Mouse (Mus musculus) forebrain, postnatal 0 days (tissue): ENCODE results near the gene Pcdh19. TPM values are rescaled to one million over a fixed set of nuclear protein-coding genes. Genes with fewer than 3 reads are reported as not detected.

Source experiments
- ATAC-seq: fragments of 200-750 bp; cut with Nextera tagmentation; 2 replicates; pipeline ENCODE4 v1.8.0; 2017; ENCODE audit warnings: mild to moderate bottlenecking, moderate library complexity
- DNase-seq: peaks from one replicate; pipeline ENCODE4 v3.0.0-alpha.2; 2015
- H3K27ac ChIP-seq: fragments of 300-500 bp; sonication (generic); 2 replicates; pipeline ENCODE4 v1.5.1; 2014; ENCODE audit warnings: low read depth, mild to moderate bottlenecking, antibody characterized with exemption, low read length, moderate library complexity, mixed read lengths
- H3K27me3 ChIP-seq: fragments of 300-500 bp; sonication (generic); 2 replicates; pipeline ENCODE4 v1.6.1; 2014; ENCODE audit warnings: mild to moderate bottlenecking, low read length, mixed read lengths; ENCODE audit not compliant: insufficient read depth
- H3K36me3 ChIP-seq: fragments of 300-500 bp; sonication (generic); 2 replicates; pipeline ENCODE4 v1.6.1; 2014; ENCODE audit warnings: mild to moderate bottlenecking, moderate library complexity; ENCODE audit not compliant: insufficient read depth
- H3K4me1 ChIP-seq: fragments of 300-500 bp; sonication (generic); 2 replicates; pipeline ENCODE4 v1.6.1; 2014; ENCODE audit warnings: antibody characterized with exemption; ENCODE audit not compliant: insufficient read depth
- H3K4me2 ChIP-seq: fragments of 300-500 bp; sonication (generic); 2 replicates; pipeline ENCODE4 v1.6.1; 2014; ENCODE audit warnings: low read depth, mild to moderate bottlenecking, moderate library complexity
- H3K4me3 ChIP-seq: fragments of 300-500 bp; sonication (generic); 2 replicates; pipeline ENCODE4 v1.5.1; 2014; ENCODE audit warnings: low read depth, low read length, mixed read lengths
- H3K9ac ChIP-seq: fragments of 300-500 bp; sonication (generic); 2 replicates; pipeline ENCODE4 v1.6.1; 2014; ENCODE audit warnings: mild to moderate bottlenecking
- H3K9me3 ChIP-seq: fragments of 300-500 bp; sonication (generic); 2 replicates; pipeline ENCODE4 v1.6.1; 2016; ENCODE audit warnings: low read length
- CTCF ChIP-seq: sonication (generic); IDR thresholded peaks from 2 replicates; pipeline ENCODE4 v1.5.1; 2016; ENCODE audit warnings: antibody characterized with exemption, control low read depth, low read depth
- WGBS: fragments of 180-500 bp; shearing (Covaris S2); extraction: QIAGEN DNeasy Blood & Tissue Kit; methylation state at CpG from one replicate; pipeline ENCODE4 v1.1.7; 2014; 5-methylcytosine and 5-hydroxymethylcytosine counted together
- polyA plus RNA-seq: library from polyadenylated mRNA; unstranded; fragments of >200 nt; fragmentation: Nextera tagmentation; extraction: Ambion mirVana; gene quantifications from 2 replicates; pipeline ENCODE4 v1.2.1, GENCODE M21; 2015
- total RNA-seq: library from RNA; depleted of rRNA; stranded (reverse); fragments of >200 nt; gene quantifications from 2 replicates; pipeline ENCODE4 v1.2.3, GENCODE M21; 2014

Gene Pcdh19
- total and polyA plus RNA-seq, 2 experiments from 2014 or later: 23.6 to 67.1 TPM

DNA sequence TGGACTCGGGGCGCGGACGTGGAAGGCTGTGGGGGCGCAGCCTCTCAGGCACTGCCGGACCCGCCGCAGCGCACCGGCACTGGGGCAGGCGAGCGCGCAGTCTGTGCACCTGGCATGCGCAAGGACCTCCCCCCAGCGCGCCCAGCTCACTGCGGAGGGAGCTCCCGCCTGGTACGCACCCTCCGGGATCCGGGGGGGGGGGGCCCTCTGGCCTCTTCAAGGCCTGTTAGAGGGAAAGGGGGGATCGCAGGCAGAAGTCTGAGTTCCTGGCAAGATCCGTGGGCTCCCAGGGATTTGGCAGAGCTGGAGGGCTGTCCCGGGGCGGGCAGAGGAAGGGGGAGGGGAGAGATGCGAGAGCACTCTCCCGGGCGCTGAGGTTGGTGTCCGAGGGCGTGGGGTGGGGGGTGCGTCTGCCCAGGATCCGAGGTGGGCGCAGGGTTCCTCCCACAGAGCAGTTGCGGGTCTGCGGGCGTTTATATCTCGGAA lies 1.1 kb downstream of the Pcdh19 start:
- H3K9me3 ChIP-seq: no peaks in the 10 kb centered on the region
- H3K9ac ChIP-seq: peak overlapping the region; percentile 56
- no peaks in the 10 kb centered on the region for H3K27me3 ChIP-seq
- ATAC-seq (no peak), DNase-seq (peak; percentile 22)
- H3K36me3 ChIP-seq: no peaks in the 10 kb centered on the region
- peak overlapping the region; percentile 72; the same call in 1 of the 2 replicates for H3K27ac ChIP-seq
- peak overlapping the region; percentile 67 for H3K4me2 ChIP-seq
- peak overlapping the region; percentile 50 for H3K4me3 ChIP-seq
- WGBS: 28% methylated on average over 35 of the region's 37 CpGs
- TF ChIP-seq CTCF: no peak
- H3K4me1 ChIP-seq: no peaks in the 10 kb centered on the region

DNA sequence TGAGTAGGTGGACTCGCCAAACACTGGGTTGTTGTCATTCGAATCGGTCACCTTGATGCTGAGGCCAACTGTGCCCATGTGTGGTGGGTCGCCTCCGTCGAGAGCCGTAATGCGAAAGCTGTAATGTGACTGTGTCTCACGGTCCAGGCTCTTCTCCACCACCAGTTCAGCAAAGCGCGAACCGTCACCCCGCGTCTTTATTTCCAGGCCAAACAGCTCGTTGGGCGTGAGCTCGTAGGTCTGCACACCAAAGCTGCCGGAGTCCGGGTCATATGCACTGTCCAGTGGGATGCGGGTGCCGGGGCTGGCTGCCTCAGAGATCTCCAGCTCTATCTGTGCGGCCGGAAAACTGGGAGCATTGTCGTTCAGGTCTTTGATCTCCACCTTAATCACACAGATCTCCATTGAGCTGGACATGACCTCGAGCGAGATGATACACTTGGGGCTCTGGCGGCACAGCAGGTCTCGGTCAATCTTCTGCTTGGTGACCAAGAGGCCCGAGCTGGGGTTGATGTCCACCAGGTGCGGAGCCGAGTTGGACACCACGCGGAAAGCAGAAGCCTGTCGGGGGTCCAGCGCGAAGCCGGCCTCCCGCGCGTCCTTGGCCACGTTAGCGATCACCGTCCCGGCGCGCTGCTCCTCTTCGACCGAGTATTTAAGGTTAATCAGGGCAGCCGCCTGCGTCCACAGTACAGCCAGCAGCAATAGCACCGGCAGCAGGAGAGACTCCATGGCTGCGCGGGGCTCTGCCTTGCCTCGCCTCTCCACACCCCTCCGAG lies 2.1 kb downstream of the Pcdh19 start:
- Histone ChIP-seq H3K4me3 (peak overlapping the region; percentile 50), H3K27ac (no peak overlapping the region), H3K4me1 (no peaks in the 10 kb centered on the region), H3K9ac (peak overlapping the region; percentile 56), H3K9me3 (no peaks in the 10 kb centered on the region), H3K27me3 (no peaks in the 10 kb centered on the region), H3K4me2 (peak overlapping the region; percentile 67), H3K36me3 (no peaks in the 10 kb centered on the region)
- WGBS: 29% methylated on average over 55 of the region's 55 CpGs
- no peak for TF ChIP-seq CTCF
- no peak for DNase-seq
- no peak; the same call in 1 of the 2 replicates for ATAC-seq

DNA sequence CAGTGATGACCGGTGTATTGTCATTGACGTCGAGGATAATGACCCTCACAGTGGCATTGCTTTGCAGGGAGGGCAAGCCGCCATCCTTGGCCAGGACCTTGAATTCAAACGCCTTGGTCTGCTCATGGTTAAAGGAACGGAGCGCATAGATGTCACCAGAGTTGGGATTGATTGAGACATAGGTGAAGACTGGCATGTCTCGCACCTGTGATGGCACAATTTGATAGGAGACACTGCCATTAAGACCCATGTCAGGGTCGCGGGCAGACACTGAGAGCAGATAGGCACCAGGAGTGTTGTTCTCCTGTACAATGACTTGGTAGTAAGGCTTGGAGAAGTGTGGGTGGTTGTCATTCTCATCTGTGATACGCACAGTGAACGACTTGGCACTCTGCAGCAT lies 3.2 kb downstream of the Pcdh19 start:
- peak overlapping the region; percentile 50 for H3K4me3 ChIP-seq
- 40% methylated on average over 12 of the region's 12 CpGs for WGBS
- peak overlapping the region; percentile 25; the same call in 1 of the 2 replicates for H3K9ac ChIP-seq
- DNase-seq: no peak
- no peaks in the 10 kb centered on the region for H3K27me3 ChIP-seq
- H3K9me3 ChIP-seq: no peaks in the 10 kb centered on the region
- H3K4me1 ChIP-seq: no peaks in the 10 kb centered on the region
- no peaks in the 10 kb centered on the region for H3K36me3 ChIP-seq
- peak overlapping the region; percentile 67 for H3K4me2 ChIP-seq
- no peak for ATAC-seq
- no peak for TF ChIP-seq CTCF
- H3K27ac ChIP-seq: no peak overlapping the region

DNA sequence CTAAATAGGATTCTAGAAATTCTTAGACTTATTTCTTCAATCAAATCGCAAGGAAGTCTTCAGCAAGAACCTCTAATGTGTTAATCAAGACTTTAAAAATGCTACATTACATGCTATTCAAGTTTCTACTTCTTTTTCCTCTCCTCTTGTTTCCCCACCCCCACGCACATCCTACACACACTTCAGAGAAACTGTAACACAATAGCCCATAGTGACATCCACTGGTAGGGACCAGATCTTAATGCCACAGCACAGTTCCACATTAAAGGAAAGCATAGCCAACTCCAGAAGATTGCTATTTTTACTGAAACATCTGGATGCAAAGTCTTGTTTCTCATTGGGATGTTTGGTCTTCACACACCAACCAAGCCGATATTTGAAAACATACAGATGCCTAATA lies 4.8 kb downstream of the Pcdh19 start:
- peak; percentile 14; the same call in 1 of the 2 replicates for TF ChIP-seq CTCF
- peak overlapping the region; percentile 50 for H3K4me3 ChIP-seq
- DNase-seq (no peak), ATAC-seq (no peak)
- H3K4me1 ChIP-seq: no peaks in the 10 kb centered on the region
- H3K9ac ChIP-seq: no peak overlapping the region
- no peak overlapping the region for H3K27ac ChIP-seq
- H3K27me3 ChIP-seq: no peaks in the 10 kb centered on the region
- H3K9me3 ChIP-seq: no peaks in the 10 kb centered on the region
- 36% methylated on average over 3 of the region's 3 CpGs for WGBS
- H3K4me2 ChIP-seq: peak overlapping the region; percentile 67
- no peaks in the 10 kb centered on the region for H3K36me3 ChIP-seq

DNA sequence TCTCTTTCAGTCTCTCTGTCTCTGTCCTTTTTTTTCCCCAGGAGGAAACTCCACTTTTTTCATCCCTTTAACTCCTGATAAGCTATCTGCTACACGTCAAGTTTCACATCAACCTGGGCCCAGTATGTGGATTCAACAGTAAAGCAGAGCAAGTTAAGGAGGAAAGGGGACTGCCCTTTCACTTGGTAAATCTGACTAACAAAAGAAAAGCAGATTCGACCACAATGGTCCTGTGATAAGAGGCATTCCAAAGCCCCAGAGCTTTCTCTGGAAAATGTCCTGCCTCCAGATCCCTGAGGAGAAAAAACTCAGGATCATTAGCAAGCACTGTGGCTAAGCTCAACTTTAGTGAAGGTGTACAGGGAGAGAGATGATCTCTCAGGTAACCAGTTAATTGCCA lies 13.7 kb downstream of the Pcdh19 start:
- H3K4me1 ChIP-seq: no peaks in the 10 kb centered on the region
- H3K27me3 ChIP-seq: no peaks in the 10 kb centered on the region
- WGBS: 24% methylated on average over 2 of the region's 2 CpGs
- H3K4me2 ChIP-seq: no peak overlapping the region
- no peak for DNase-seq
- ATAC-seq: no peak
- TF ChIP-seq CTCF: no peak
- H3K4me3 ChIP-seq: no peak overlapping the region
- H3K36me3 ChIP-seq: no peaks in the 10 kb centered on the region
- no peak overlapping the region for H3K27ac ChIP-seq
- H3K9ac ChIP-seq: no peak overlapping the region
- H3K9me3 ChIP-seq: no peaks in the 10 kb centered on the region

DNA sequence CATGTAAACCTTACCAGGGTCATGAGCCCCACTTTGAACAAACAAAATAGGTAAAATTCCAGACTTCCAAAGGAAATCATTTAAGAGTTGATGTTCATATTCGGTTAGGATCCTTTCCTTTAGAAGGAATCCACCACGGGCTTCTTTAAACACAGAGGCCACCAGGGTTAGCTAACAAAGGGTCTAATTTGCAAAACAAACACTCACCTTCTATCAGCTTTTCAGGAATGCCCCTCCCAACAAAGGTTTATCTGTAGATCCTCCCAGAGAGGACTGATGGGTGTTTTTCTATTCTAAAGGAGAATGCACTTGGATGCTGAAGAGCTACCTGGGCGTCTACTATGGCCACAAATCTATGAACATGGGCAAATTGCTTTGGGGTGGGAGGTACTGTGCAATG lies 15.0 kb downstream of the Pcdh19 start:
- Histone ChIP-seq H3K4me2 (no peak overlapping the region), H3K9ac (no peak overlapping the region), H3K4me1 (no peaks in the 10 kb centered on the region), H3K9me3 (no peaks in the 10 kb centered on the region), H3K4me3 (no peak overlapping the region), H3K27ac (no peak overlapping the region), H3K36me3 (no peaks in the 10 kb centered on the region), H3K27me3 (no peaks in the 10 kb centered on the region)
- TF ChIP-seq CTCF: no peak
- WGBS: 49% methylated on average over 3 of the region's 3 CpGs
- ATAC-seq (no peak), DNase-seq (no peak)

DNA sequence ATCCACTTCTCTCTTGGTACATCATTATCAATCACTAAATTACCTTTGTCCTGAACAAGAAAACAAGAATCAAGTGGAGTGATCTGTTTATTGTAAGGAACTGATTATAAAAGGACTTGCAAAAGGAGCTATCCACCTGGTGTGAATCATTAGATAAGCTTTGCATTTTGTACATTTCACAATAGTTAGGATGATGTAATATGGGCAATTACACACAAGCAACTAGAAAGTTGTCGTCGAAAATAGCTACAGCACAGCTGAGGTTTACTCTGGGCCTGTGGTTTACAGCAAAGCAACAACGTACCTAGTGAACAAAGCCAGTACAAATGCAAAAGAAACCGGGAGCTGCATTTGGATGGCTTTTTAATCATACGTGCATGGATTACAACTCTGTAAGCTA lies 28.7 kb downstream of the Pcdh19 start:
- Histone ChIP-seq H3K4me3 (no peak overlapping the region), H3K9ac (no peak overlapping the region), H3K4me2 (no peak overlapping the region), H3K9me3 (no peaks in the 10 kb centered on the region), H3K27me3 (no peaks in the 10 kb centered on the region), H3K4me1 (no peaks in the 10 kb centered on the region), H3K36me3 (no peaks in the 10 kb centered on the region), H3K27ac (no peak overlapping the region)
- 41% methylated on average over 5 of the region's 5 CpGs for WGBS
- ATAC-seq (no peak), DNase-seq (no peak)
- no peak for TF ChIP-seq CTCF
